Mouse (Mus musculus) 3134 (cell line): Measurements from ENCODE around the gene Rab11fip4.
"Not testable (repeated sequence)": the region's sequence is repeated elsewhere in the genome, so short reads cannot be mapped to it uniquely, and the experiment has no call there.

Source experiments
- DNase-seq: peaks from one replicate; pipeline ENCODE4 v3.0.0-alpha.2; 2011; ENCODE audit warnings: low spot score; ENCODE audit not compliant: insufficient read length; ENCODE audit errors: extremely low read depth

Gene Rab11fip4

GRCm38 (mm10) chr11:79676483-79676967 lies 85.5 kb downstream of the Rab11fip4 start:
- DNase-seq: no peak

- DNase-seq: no peak
Observed at GRCm38 (mm10) chr11:79677402-79677801, 86.4 kb downstream of the Rab11fip4 start.

DNA sequence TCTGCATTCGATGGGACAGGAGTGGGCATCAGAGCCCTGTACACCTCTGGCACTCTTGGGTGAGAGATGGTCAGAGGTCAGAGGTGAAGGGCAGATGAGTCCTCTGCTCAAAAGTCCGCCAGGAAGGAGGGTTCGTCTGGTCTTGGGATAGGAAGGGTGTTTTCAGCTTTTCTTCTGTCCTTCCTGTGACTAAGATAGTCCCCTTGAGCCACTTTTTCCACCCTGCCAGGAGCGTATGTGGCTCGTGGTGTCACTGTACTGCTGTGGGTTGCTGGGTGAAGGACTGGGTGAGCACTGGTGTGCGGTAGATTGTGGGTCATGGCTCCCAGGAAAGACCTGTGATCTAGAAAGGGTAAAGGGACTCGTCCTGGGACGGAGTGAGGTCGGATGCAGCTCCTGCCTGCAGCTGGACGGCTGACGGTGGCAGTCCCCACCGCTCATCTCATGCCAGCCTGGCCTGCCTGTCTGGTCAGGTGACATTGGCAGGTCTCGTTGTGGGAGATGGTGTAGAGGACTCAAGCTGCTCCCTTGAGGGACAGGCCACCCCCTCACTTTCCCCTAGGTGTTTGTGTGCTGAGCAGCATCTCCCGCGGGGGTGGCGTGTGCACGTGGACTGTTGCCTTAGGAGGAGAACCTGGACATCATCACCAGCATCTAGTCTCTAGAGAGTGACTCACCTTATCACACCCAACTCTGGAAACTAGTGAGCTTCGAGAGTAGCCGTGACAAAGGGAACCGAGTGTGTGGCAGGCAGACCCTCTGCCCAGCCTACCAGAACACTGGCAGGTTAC lies 87.5 kb downstream of the Rab11fip4 start:
- no peak for DNase-seq

GRCm38 (mm10) chr11:79679929-79680328 lies 88.9 kb downstream of the Rab11fip4 start:
- no peak for DNase-seq

DNA sequence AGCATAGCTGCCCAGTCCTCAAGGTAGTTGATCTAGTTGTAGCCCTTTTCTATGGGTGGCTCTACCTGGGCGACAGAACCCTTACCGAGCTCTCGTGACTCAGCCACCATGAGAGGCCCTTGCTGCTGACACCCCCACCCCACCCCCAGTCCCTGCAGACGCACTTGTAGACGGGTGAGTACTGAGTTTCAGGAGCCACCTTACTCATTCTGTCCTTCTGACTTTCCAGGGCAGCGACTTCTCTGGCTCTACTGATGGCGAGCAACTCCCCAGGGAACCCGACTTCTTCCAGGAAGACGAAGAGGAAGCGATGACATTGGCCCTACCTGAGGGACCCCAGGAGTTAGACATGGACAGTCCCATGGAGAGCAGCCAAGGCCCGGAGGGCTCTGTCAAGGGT lies 89.5 kb downstream of the Rab11fip4 start:
- DNase-seq: no peak

DNA sequence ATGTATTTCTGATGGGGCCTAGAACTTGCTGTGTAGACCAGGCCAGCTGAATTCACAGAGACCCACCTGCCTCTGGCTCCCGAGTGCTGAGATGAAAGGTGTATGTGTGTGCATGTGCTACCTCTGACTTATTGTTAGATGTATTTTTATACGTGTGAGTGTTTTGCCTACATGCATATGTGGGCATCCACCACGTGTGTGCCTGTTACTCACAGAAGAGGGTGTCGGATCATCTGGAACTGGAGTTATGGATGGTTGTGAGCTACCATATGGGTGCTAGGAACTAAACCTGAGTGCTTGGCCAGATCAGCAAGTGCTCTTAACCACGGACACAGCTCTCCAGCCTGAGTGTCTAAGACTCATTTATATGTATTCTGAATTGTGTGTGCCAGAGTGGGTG lies 90.2 kb downstream of the Rab11fip4 start:
- no peak for DNase-seq

DNA sequence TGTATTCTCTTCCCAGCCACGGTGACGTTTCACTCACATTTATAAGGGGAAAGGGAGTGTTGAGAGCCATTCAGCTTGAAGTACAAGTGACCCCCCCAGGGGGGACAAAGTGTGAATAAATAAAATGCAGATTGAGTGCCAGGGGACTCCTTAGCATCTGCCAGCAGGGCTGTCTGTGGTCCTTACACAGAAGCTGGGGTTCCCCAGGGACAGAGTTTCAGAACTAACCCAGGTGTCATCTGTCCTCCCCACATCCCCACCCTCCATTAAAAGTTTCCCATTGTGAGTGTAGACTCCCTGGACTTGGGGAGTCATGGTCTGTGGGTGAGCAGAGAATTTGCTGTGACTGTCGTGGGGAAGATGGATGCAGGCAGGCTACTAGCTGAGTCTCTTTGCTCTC lies 90.8 kb downstream of the Rab11fip4 start:
- DNase-seq: no peak

GRCm38 (mm10) chr11:79685109-79685508 lies 94.1 kb downstream of the Rab11fip4 start:
- no peak for DNase-seq

GRCm38 (mm10) chr11:79686501-79687121 lies 95.6 kb downstream of the Rab11fip4 start:
- DNase-seq: peak; percentile 60

- DNase-seq: no peak
Observed at GRCm38 (mm10) chr11:79689916-79690315, 98.9 kb downstream of the Rab11fip4 start.

- no peak for DNase-seq
Observed at GRCm38 (mm10) chr11:79691513-79691912, 100.5 kb downstream of the Rab11fip4 start.

DNA sequence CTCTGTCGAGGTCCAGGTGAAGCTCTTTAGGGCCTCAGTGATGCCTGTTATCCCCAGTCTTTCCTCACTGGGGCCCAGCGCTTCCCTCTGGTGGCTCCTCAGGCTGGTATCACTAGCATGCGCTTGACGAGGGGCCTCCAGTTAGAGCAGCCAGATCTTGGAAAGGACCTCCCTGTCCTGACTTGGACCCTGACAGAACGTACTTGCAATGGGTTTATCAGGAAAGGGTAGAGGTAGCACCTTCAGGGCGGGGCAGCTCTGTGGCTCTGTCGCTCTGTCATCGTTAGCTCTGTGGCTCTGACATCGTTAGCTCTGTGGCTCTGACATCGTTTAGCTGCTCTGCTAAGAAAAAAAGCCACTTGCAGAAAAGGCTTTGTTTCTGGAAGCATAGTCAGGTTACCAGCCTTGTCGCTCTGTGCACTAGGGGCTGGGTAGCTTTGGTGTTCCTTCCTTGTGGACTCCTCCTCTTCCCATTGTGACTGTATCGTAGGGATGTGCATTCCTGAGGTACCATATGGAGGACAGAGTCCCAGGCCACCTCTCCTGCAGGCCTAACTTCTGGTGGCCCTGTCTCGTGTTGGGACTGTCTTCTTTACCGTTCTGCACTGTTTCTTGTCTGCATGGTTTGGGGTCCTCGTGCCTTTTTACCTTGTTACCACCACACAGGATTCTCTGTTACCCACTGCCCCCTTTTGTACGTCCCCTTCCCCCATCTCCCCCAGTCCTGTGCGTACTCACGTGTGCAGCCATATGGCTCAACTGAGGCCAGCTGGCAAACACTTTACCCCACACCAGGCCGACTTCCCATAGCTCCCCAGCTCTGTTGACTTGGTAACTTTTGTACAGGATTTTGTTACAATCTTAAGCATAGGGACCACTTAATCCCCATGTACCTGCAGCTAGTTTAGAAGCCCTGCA lies 105.6 kb downstream of the Rab11fip4 start:
- no peak for DNase-seq

- DNase-seq: no peak
Observed at GRCm38 (mm10) chr11:79698071-79698470, 107.1 kb downstream of the Rab11fip4 start.

- not testable (repeated sequence) for DNase-seq
Observed at GRCm38 (mm10) chr11:79698542-79698941, 107.5 kb downstream of the Rab11fip4 start.

DNA sequence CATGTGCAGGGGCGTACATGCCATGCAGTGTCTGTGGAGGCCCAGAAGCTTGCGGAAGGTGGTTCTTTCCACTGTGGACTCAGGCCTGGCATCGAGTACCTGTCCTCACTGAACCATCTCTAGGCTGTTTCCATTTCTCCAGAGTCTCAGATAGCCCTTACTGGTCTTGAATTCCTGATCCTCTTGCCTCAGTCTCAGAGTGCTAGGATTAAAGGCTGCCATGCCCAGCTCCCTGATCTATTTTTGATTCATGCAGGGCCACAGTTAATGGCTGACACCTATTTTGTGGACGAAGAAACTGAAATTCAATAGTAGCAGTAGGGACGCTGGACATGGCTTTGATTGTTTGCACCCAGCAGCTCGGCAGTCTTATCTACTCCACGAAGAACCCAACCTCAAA lies 110.5 kb downstream of the Rab11fip4 start:
- DNase-seq: no peak

- no peak for DNase-seq
Observed at GRCm38 (mm10) chr11:79702092-79702491, 111.1 kb downstream of the Rab11fip4 start.

GRCm38 (mm10) chr11:79703452-79703851 lies 112.4 kb downstream of the Rab11fip4 start:
- DNase-seq: peak; percentile 74

DNA sequence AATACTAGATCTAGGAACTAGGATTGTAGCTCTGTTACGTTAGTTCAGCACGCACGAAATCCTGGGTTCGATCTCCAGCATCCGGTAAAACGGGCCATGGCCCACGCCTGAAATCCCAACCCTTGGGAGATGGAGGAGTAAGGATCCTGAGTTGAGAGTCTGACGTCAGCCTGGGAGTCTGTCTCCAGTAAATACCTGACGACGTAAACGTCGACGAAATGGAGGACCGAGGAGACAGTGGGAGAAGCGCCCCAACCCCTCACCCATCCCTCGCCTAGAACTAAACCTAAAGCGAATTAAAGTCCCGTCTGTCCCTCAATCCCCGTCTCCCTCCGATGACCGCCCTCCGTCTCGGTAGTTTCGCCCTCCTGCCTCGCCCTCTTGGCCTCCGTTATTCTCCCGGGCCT lies 112.9 kb downstream of the Rab11fip4 start:
- no peak for DNase-seq

GRCm38 (mm10) chr11:79704318-79705150 lies 113.5 kb downstream of the Rab11fip4 start:
- peak; percentile 95 for DNase-seq

GRCm38 (mm10) chr11:79707084-79707483 lies 116.1 kb downstream of the Rab11fip4 start:
- no peak for DNase-seq
